Mouse (Mus musculus): ENCODE measurements at regions not wholly inside any gene's neighbourhood (a gene's known extent, or its start where the extent isn't known, plus 50 kb on each side); places are given as distances from the start of the nearest gene placed in this dataset.

GRCm38 (mm10) chr9:83251793-83252192, 105.3 kb upstream of the Hmgn3 start:
- no peak for TF ChIP-seq EP300 (optimal IDR thresholded peaks at IDR 0.05)
- TF ChIP-seq CTCF (IDR thresholded peaks at IDR 0.05; ENCODE audit: low read depth): no peak

All from stomach, postnatal 0 days (tissue).